Mouse (Mus musculus): ENCODE results near the gene Flt1. TPM values are rescaled to one million over a fixed set of nuclear protein-coding genes. Genes with fewer than 3 reads are reported as not detected.

Flt1 gene
- polyA plus RNA-seq, 2 experiments = 1.1 to 1.9 TPM

GRCm38 (mm10) chr5:147532031-147532430 lies 193.8 kb downstream of the Flt1 start:
- ATAC-seq (ENCODE audit: insufficient read depth) = no peak
- DNase-seq (ENCODE audit: low read depth in 3 of 3, low spot score in 3 of 3) = no peak
- Histone ChIP-seq H3K9me3 (ENCODE audit: control insufficient read depth, low read length) (no peaks in the 10 kb centered on the region), H3K27me3 (ENCODE audit: control insufficient read depth, insufficient read depth, low read length) (no peaks in the 10 kb centered on the region), H3K4me2 (ENCODE audit: low read depth) (no peak overlapping the region), H3K4me3 (ENCODE audit: insufficient read depth in 1 of 2, low read depth in 2 of 2, low read length in 2 of 2) (no peak overlapping the region), H3K9ac (replicated peaks) (no peak overlapping the region), H3K4me1 (replicated peaks; ENCODE audit: control insufficient read depth in 2 of 2, insufficient read depth in 2 of 2, low read length in 1 of 2) (no peaks in the 10 kb centered on the region), H3K36me3 (replicated peaks; ENCODE audit: control insufficient read depth, insufficient read depth, low read depth) (peaks cover 37% of the 10 kb centered on the region), H3K27ac (no peak overlapping the region)
- 80% methylated on average over 6 of the region's 6 CpGs for WGBS (ENCODE audit: insufficient replicate concordance)
- TF ChIP-seq EP300 (IDR thresholded peaks at IDR 0.05; ENCODE audit: low read depth) (no peak), CTCF (IDR thresholded peaks at IDR 0.05; ENCODE audit: low read depth) (no peak)

- 34% methylated on average over 3 of the region's 3 CpGs for WGBS (ENCODE audit: insufficient replicate concordance)
- ATAC-seq (ENCODE audit: insufficient read depth) = no peak
These were observed 198.0 kb downstream of the Flt1 start for GRCm38 (mm10) chr5:147527788-147528187.

GRCm38 (mm10) chr5:147527006-147527405 lies 198.8 kb downstream of the Flt1 start:
- WGBS (ENCODE audit: insufficient replicate concordance) = 39% methylated on average over 6 of the region's 6 CpGs
- ATAC-seq (ENCODE audit: insufficient read depth) = no peak
- Histone ChIP-seq H3K4me2 (ENCODE audit: low read depth) (no peak overlapping the region), H3K9ac (replicated peaks) (no peak overlapping the region), H3K9me3 (ENCODE audit: control insufficient read depth, low read length) (no peaks in the 10 kb centered on the region), H3K4me3 (ENCODE audit: insufficient read depth in 1 of 2, low read depth in 2 of 2, low read length in 2 of 2) (no peak overlapping the region), H3K4me1 (replicated peaks; ENCODE audit: control insufficient read depth in 2 of 2, insufficient read depth in 2 of 2, low read length in 1 of 2) (no peaks in the 10 kb centered on the region), H3K36me3 (replicated peaks; ENCODE audit: control insufficient read depth, insufficient read depth, low read depth) (peaks cover 28% of the 10 kb centered on the region), H3K27me3 (ENCODE audit: control insufficient read depth, insufficient read depth, low read length) (no peaks in the 10 kb centered on the region), H3K27ac (no peak overlapping the region)
- no peak for DNase-seq (ENCODE audit: low read depth in 3 of 3, low spot score in 3 of 3)
- no peak for TF ChIP-seq EP300 (IDR thresholded peaks at IDR 0.05; ENCODE audit: low read depth)

More at GRCm38 (mm10) chr5:147527788-147528187, 198.0 kb downstream of the Flt1 start:
- no peak overlapping the region for H3K27ac ChIP-seq
- DNase-seq (ENCODE audit: low read depth in 3 of 3, low spot score in 3 of 3) = peak in 2 of 3 experiments; percentile 11 to 15
- no peak overlapping the region for H3K4me2 ChIP-seq (ENCODE audit: low read depth)
- H3K9ac ChIP-seq (replicated peaks) = no peak overlapping the region
- H3K4me3 ChIP-seq (ENCODE audit: insufficient read depth in 1 of 2, low read depth in 2 of 2, low read length in 2 of 2) = no peak overlapping the region
- H3K36me3 ChIP-seq (replicated peaks; ENCODE audit: control insufficient read depth, insufficient read depth, low read depth) = peaks cover 28% of the 10 kb centered on the region
- TF ChIP-seq EP300 (IDR thresholded peaks at IDR 0.05; ENCODE audit: low read depth) (no peak), CTCF (IDR thresholded peaks at IDR 0.05; ENCODE audit: low read depth) (no peak)
- no peaks in the 10 kb centered on the region for H3K9me3 ChIP-seq (ENCODE audit: control insufficient read depth, low read length)
- H3K27me3 ChIP-seq (ENCODE audit: control insufficient read depth, insufficient read depth, low read length) = no peaks in the 10 kb centered on the region
- H3K4me1 ChIP-seq (replicated peaks; ENCODE audit: control insufficient read depth in 2 of 2, insufficient read depth in 2 of 2, low read length in 1 of 2) = no peaks in the 10 kb centered on the region

Other genes with a start within 250 kb of the Flt1 start
- 62.5 and 109 TPM in 2 replicates for gene Pomp, start 134.4 kb upstream of the Flt1 start, polyA plus RNA-seq (2012; rRNA removed)
- gene Pomp, start 134.4 kb upstream of the Flt1 start, polyA plus RNA-seq (2014; fragmentation: Nextera tagmentation; extraction: Ambion mirVana) = 255 and 261 TPM in 2 replicates
- 17.6 and 20.6 TPM in 2 replicates for gene Slc46a3, start 168.8 kb upstream of the Flt1 start, polyA plus RNA-seq (2012; rRNA removed)
- 16.1 and 16.7 TPM in 2 replicates for gene Slc46a3, start 168.8 kb upstream of the Flt1 start, polyA plus RNA-seq (2014; fragmentation: Nextera tagmentation; extraction: Ambion mirVana)
- 0.15 and 0.48 TPM in 2 replicates for gene Mtus2, start 231.3 kb upstream of the Flt1 start, polyA plus RNA-seq (2012; rRNA removed)
- gene Mtus2, start 231.3 kb upstream of the Flt1 start, polyA plus RNA-seq (2014; fragmentation: Nextera tagmentation; extraction: Ambion mirVana) = 0.80 and 1.2 TPM in 2 replicates

Data from liver, embryonic 14.5 days (tissue).